Mouse (Mus musculus): ENCODE data around the gene Aifm2. TPM values are rescaled to one million over a fixed set of nuclear protein-coding genes. Genes with fewer than 3 reads are reported as not detected.
A peak's percentile ranks its signal among the peaks of the same experiment; 100 is the strongest.

Gene Aifm2
- polyA plus RNA-seq, 1 experiment from 2014 or later, result 11.2 TPM

GRCm38 (mm10) chr10:61679545-61679944 lies 35.5 kb upstream of the Aifm2 start:
- peak overlapping the region; percentile 78 for H3K4me2 ChIP-seq (ENCODE audit: low read depth, low read length)
- 34% methylated on average over 9 of the region's 9 CpGs for WGBS (ENCODE audit: insufficient replicate concordance)
- ATAC-seq (peak; percentile 18), DNase-seq (no peak)
- peaks cover 9% of the 10 kb centered on the region for H3K36me3 ChIP-seq (replicated peaks; ENCODE audit: insufficient read depth, low read length)
- peaks cover 26% of the 10 kb centered on the region for H3K4me1 ChIP-seq (ENCODE audit: insufficient read depth)
- TF ChIP-seq EP300 (IDR thresholded peaks at IDR 0.05; ENCODE audit: low read depth), result no peak
- TF ChIP-seq CTCF (IDR thresholded peaks at IDR 0.05; ENCODE audit: low read depth), result no peak
- H3K9ac ChIP-seq (replicated peaks), result peak overlapping the region; percentile 91
- no peaks in the 10 kb centered on the region for H3K27me3 ChIP-seq (ENCODE audit: insufficient read depth, low read length)
- H3K9me3 ChIP-seq (ENCODE audit: low read length), result no peaks in the 10 kb centered on the region
- peak overlapping the region; percentile 92 for H3K4me3 ChIP-seq (ENCODE audit: low read depth, low read length)
- peak overlapping the region; percentile 91 for H3K27ac ChIP-seq (ENCODE audit: low read depth)

- ATAC-seq (peak; percentile 98), DNase-seq (peak; percentile 99)
- peaks cover 12% of the 10 kb centered on the region for H3K36me3 ChIP-seq (replicated peaks; ENCODE audit: insufficient read depth, low read length)
- TF ChIP-seq EP300 (IDR thresholded peaks at IDR 0.05; ENCODE audit: low read depth) (no peak), CTCF (IDR thresholded peaks at IDR 0.05; ENCODE audit: low read depth) (no peak)
- H3K9ac ChIP-seq (replicated peaks), result peak within 1 kb of the TSS; percentile 91
- no peaks in the 10 kb centered on the region for H3K9me3 ChIP-seq (ENCODE audit: low read length)
- no peaks in the 10 kb centered on the region for H3K27me3 ChIP-seq (ENCODE audit: insufficient read depth, low read length)
- peak within 1 kb of the TSS; percentile 82 for H3K4me2 ChIP-seq (ENCODE audit: low read depth, low read length)
- H3K27ac ChIP-seq (ENCODE audit: low read depth), result peak within 1 kb of the TSS; percentile 91
- peaks cover 26% of the 10 kb centered on the region for H3K4me1 ChIP-seq (ENCODE audit: insufficient read depth)
- H3K4me3 ChIP-seq (ENCODE audit: low read depth, low read length), result peak within 1 kb of the TSS; percentile 92
- 1% methylated on average over 79 of the region's 84 CpGs for WGBS (ENCODE audit: insufficient replicate concordance)
Measured at GRCm38 (mm10) chr10:61680015-61680913, 34.8 kb upstream of the Aifm2 start, which contains the start of gene Sar1a. TSS of gene Sar1a (plus strand) at chr10:61680299.

- ATAC-seq, result no peak
- no peaks in the 10 kb centered on the region for H3K9me3 ChIP-seq (ENCODE audit: low read length)
- H3K4me1 ChIP-seq (ENCODE audit: insufficient read depth), result no peaks in the 10 kb centered on the region
- H3K27ac ChIP-seq (ENCODE audit: low read depth), result no peak overlapping the region
- no peaks in the 10 kb centered on the region for H3K27me3 ChIP-seq (ENCODE audit: insufficient read depth, low read length)
- 88% methylated on average over 8 of the region's 8 CpGs for WGBS (ENCODE audit: insufficient replicate concordance)
- no peak for DNase-seq
- no peak overlapping the region for H3K4me3 ChIP-seq (ENCODE audit: low read depth, low read length)
- H3K9ac ChIP-seq (replicated peaks), result no peak overlapping the region
- TF ChIP-seq CTCF (IDR thresholded peaks at IDR 0.05; ENCODE audit: low read depth), result no peak
- no peak for TF ChIP-seq EP300 (IDR thresholded peaks at IDR 0.05; ENCODE audit: low read depth)
- peaks cover 75% of the 10 kb centered on the region for H3K36me3 ChIP-seq (replicated peaks; ENCODE audit: insufficient read depth, low read length)
- H3K4me2 ChIP-seq (ENCODE audit: low read depth, low read length), result no peak overlapping the region
Measured at GRCm38 (mm10) chr10:61689405-61689804, 25.7 kb upstream of the Aifm2 start.

GRCm38 (mm10) chr10:61693563-61693962 lies 21.5 kb upstream of the Aifm2 start:
- 79% methylated on average over 4 of the region's 4 CpGs for WGBS (ENCODE audit: insufficient replicate concordance)
- no peak for ATAC-seq
- Histone ChIP-seq H3K9ac (replicated peaks) (no peak overlapping the region), H3K36me3 (replicated peaks; ENCODE audit: insufficient read depth, low read length) (peaks cover 42% of the 10 kb centered on the region), H3K9me3 (ENCODE audit: low read length) (no peaks in the 10 kb centered on the region), H3K4me1 (ENCODE audit: insufficient read depth) (peaks cover 18% of the 10 kb centered on the region), H3K4me3 (ENCODE audit: low read depth, low read length) (no peak overlapping the region), H3K27ac (ENCODE audit: low read depth) (no peak overlapping the region), H3K4me2 (ENCODE audit: low read depth, low read length) (no peak overlapping the region), H3K27me3 (ENCODE audit: insufficient read depth, low read length) (no peaks in the 10 kb centered on the region)
- TF ChIP-seq CTCF (IDR thresholded peaks at IDR 0.05; ENCODE audit: low read depth), result no peak
- no peak for TF ChIP-seq EP300 (IDR thresholded peaks at IDR 0.05; ENCODE audit: low read depth)
- DNase-seq, result no peak

GRCm38 (mm10) chr10:61694870-61695670 lies 20.0 kb upstream of the Aifm2 start, which contains the start of gene Tysnd1:
TSS of gene Tysnd1 (plus strand) at chr10:61695514.
- Histone ChIP-seq H3K4me2 (ENCODE audit: low read depth, low read length) (peak within 1 kb of the TSS; percentile 95), H3K4me1 (ENCODE audit: insufficient read depth) (peaks cover 18% of the 10 kb centered on the region), H3K9me3 (ENCODE audit: low read length) (no peaks in the 10 kb centered on the region), H3K27me3 (ENCODE audit: insufficient read depth, low read length) (no peaks in the 10 kb centered on the region), H3K36me3 (replicated peaks; ENCODE audit: insufficient read depth, low read length) (peaks cover 32% of the 10 kb centered on the region), H3K9ac (replicated peaks) (peak within 1 kb of the TSS; percentile 85), H3K27ac (ENCODE audit: low read depth) (peak within 1 kb of the TSS; percentile 61), H3K4me3 (ENCODE audit: low read depth, low read length) (peak within 1 kb of the TSS; percentile 92)
- ATAC-seq (peak; percentile 95), DNase-seq (peak; percentile 94)
- 2% methylated on average over 38 of the region's 42 CpGs for WGBS (ENCODE audit: insufficient replicate concordance)
- peak; percentile 57 for TF ChIP-seq CTCF (IDR thresholded peaks at IDR 0.05; ENCODE audit: low read depth)
- no peak for TF ChIP-seq EP300 (IDR thresholded peaks at IDR 0.05; ENCODE audit: low read depth)
